Mouse (Mus musculus) frontal cortex, postnatal 25 days (tissue): Measurements from ENCODE around the gene Dok1.

Experiments used
- DNase-seq, 2 experiments: peaks; one replicate each; pipeline ENCODE4 v3.0.0; 2022; ENCODE audit warnings: low spot score in 2 of 2

Dok1 gene

GRCm38 (mm10) chr6:83049367-83049766, 16.1 kb upstream of the Dok1 start:
- no peak for DNase-seq

GRCm38 (mm10) chr6:83044742-83045141, 11.5 kb upstream of the Dok1 start:
- no peak for DNase-seq

GRCm38 (mm10) chr6:83043993-83044392, 10.7 kb upstream of the Dok1 start:
- DNase-seq = no peak

- DNase-seq = no peak
Measured at GRCm38 (mm10) chr6:83043561-83043960, 10.3 kb upstream of the Dok1 start.

- DNase-seq = no peak
Measured at GRCm38 (mm10) chr6:83040601-83041000, 7.3 kb upstream of the Dok1 start.

- DNase-seq = peak; percentile 82 to 87
Measured at GRCm38 (mm10) chr6:83038496-83039012, 5.3 kb upstream of the Dok1 start.

- DNase-seq = no peak
Measured at GRCm38 (mm10) chr6:83037188-83037587, 3.9 kb upstream of the Dok1 start.

GRCm38 (mm10) chr6:83034463-83035055, 1.3 kb upstream of the Dok1 start:
- DNase-seq = no peak

GRCm38 (mm10) chr6:83032769-83033191, 491 bp downstream of the Dok1 start:
- no peak for DNase-seq

GRCm38 (mm10) chr6:83031921-83032590, 1.2 kb downstream of the Dok1 start:
- DNase-seq = no peak

GRCm38 (mm10) chr6:83031111-83031510, 2.2 kb downstream of the Dok1 start:
- no peak for DNase-seq

GRCm38 (mm10) chr6:83029777-83030176, 3.5 kb downstream of the Dok1 start:
- DNase-seq = no peak

GRCm38 (mm10) chr6:83027706-83028105, 5.6 kb downstream of the Dok1 start:
- DNase-seq = no peak

GRCm38 (mm10) chr6:83027293-83027692, 6.0 kb downstream of the Dok1 start:
- DNase-seq = no peak

- DNase-seq = no peak
Measured at GRCm38 (mm10) chr6:83025221-83025620, 8.1 kb downstream of the Dok1 start.

- DNase-seq = no peak
Measured at GRCm38 (mm10) chr6:83024421-83024820, 8.8 kb downstream of the Dok1 start.

GRCm38 (mm10) chr6:83023786-83024185, 9.5 kb downstream of the Dok1 start:
- DNase-seq = no peak

- DNase-seq = no peak
Measured at GRCm38 (mm10) chr6:83023008-83023407, 10.3 kb downstream of the Dok1 start.

- DNase-seq = no peak
Measured at GRCm38 (mm10) chr6:83020836-83021593, 12.3 kb downstream of the Dok1 start.

- DNase-seq = no peak
Measured at GRCm38 (mm10) chr6:83020121-83020520, 13.2 kb downstream of the Dok1 start.

GRCm38 (mm10) chr6:83019044-83019443, 14.2 kb downstream of the Dok1 start:
- no peak for DNase-seq

GRCm38 (mm10) chr6:83017190-83017589, 16.1 kb downstream of the Dok1 start:
- no peak for DNase-seq

- DNase-seq = no peak
Measured at GRCm38 (mm10) chr6:83015749-83016148, 17.5 kb downstream of the Dok1 start.
